Mouse (Mus musculus) left cerebral cortex, adult 9 months (tissue): ENCODE results near the gene Gm17689.

ENCODE experiments used
- DNase-seq, 2 experiments: peaks; one replicate each; pipeline ENCODE4 v3.0.0; 2022; ENCODE audit warnings: low spot score in 2 of 2

Gene Gm17689

GRCm38 (mm10) chr9:36582535-36582934 lies at the start of gene Gm17689:
Gene Gm17689 (minus strand): TSS chr9:36582635.
- no peak for DNase-seq

- DNase-seq: no peak
Measured at GRCm38 (mm10) chr9:36541863-36542262, 40.6 kb downstream of the Gm17689 start, which contains the start of gene Gm5615. Gene Gm5615 (minus strand): TSS chr9:36541963.
